Mouse (Mus musculus) liver, adult 2 months (tissue): Measurements from ENCODE around the gene Gm28308.

ENCODE experiments used
- CTCF ChIP-seq: fragments of 200-500 bp; IDR thresholded peaks from 2 replicates; pipeline ENCODE4 v1.5.1; 2011; ENCODE audit warnings: low read depth, low read length, control low read depth
- POLR2A ChIP-seq: fragments of 200-500 bp; IDR thresholded peaks from 2 replicates; pipeline ENCODE4 v1.6.1; 2011; ENCODE audit warnings: low read length, control low read depth; ENCODE audit not compliant: insufficient read depth; ENCODE audit errors: extremely low read depth

DNA sequence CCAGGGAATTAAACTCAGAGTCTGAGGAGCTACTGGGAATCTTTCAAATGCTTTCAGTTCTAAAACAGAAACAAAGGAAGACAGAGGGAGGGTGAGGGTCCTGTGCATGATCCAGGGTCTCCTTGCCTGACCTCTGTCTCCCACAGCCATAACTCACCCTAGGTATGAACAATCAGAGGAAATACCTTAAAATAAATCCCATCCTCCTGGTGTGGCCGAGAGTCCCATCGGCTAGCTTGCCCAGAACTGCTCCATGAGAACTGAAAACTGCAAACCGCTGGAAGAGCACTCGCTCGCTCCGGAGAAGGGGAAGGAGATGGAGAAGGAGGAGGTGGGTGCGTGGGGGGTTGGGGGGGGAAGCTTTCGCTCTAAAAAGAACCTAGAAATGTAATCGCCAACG lies 33.4 kb downstream of the Gm28308 start:
- TF ChIP-seq CTCF: no peak
- no peak for TF ChIP-seq POLR2A
